Mouse (Mus musculus): Measurements from ENCODE around the gene Cyp2j9.
"Not testable (repeated sequence)": the region's sequence is repeated elsewhere in the genome, so short reads cannot be mapped to it uniquely, and the experiment has no call there.

Gene Cyp2j9

DNA sequence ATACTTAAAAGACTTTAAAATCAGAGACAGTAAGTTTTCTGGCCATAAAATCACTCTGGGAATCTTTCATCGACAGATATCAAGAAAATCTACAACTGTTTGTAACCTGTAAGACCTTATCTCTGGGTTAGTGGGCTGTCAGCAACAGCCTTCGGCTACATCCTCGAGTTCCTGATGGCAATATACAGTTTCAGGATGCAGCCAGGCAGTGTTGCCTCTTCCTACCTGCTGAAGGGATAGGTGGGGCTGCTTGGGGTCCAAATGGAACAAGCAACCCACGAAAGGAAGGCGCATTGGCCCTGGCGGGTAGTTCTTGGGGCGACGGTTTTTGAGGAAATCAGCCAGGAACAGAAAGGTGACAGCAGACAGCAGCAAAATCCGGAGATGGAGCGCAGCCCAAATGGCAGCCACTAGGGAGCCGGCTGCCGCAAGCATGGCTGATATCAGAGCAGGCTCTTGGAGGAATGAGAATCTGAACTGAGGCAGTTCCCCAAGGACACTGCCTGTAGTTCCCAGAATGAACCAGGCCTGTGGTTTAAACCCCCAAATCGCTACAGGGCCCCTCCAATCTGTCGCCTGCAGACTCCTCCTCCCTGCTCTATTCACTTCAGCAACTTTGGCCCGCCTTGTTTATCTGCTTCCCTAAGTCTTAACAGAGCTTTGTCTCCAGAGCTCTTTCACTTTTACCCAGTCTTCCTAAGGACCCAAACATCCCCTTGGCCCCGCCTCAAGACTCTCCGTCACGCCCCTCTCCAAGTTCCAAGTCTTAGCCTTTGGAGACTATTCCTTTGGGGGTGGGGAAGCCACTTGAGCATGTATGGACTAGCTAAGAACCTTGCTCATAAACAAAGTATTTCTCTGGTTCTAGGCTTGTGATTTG, at the start of gene Cyp2j9:
Gene Cyp2j9 (minus strand): TSS at position 668 of the 880 bp plus-strand sequence.
- peak in 1 of 2 experiments; percentile 3 for DNase-seq

DNA sequence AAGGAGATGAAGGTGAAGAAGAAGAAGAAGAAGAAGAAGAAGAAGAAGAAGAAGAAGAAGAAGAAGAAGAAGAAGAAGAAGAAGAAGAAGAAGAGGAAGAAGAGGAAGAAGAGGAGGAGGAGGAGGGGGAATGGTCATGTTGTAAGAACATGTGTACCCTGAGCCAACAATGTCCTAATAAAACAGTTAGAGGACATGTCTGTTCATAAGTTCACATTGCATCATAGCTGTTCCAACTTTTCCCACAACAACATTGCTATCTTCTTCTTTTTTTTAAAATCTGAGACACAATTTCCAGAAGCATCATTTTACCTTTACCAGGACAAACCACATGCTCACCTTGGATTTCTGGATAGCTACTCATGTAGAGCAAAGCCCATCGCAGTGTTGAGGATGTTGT, 44.1 kb upstream of the Cyp2j9 start:
- no peak for DNase-seq

DNA sequence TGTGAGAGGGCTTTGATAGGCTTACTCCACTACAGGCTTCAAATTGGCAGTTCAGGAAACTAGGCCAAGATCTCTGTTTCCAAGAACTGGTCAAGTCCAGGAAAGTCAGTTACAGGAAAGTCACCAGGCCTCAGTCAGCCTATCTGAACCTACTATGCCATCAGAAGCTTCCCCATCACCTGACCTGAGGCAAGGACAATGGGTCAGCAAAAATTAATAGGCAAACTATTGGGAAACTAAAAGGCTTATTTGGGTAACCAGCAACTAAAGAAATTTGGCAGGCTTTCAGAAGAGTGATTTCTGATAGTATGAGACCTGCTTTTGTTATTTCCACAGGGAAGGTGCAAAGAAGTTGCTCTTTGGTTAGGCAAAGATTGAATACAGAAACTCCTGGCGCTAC, 31.1 kb upstream of the Cyp2j9 start:
- no peak for DNase-seq

DNA sequence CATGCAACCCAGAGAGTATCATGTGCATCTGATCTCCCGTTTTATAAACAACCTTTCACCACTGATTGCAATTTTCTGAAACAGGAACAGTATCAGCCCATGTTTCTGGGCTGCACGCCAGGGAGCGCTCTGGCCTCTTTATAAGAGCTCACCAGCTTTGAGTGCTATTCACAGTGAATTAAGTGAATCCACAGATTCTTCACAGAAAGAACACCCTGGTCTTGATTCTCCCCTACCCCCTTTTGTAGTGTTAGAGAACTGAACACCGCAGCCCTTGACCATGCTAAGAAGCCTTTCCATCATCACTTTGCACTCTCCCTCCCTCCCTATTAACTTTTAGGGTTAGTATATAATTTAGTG, 393 bp upstream of the Cyp2j9 start:
- DNase-seq = peak in 1 of 2 experiments; percentile 4

DNA sequence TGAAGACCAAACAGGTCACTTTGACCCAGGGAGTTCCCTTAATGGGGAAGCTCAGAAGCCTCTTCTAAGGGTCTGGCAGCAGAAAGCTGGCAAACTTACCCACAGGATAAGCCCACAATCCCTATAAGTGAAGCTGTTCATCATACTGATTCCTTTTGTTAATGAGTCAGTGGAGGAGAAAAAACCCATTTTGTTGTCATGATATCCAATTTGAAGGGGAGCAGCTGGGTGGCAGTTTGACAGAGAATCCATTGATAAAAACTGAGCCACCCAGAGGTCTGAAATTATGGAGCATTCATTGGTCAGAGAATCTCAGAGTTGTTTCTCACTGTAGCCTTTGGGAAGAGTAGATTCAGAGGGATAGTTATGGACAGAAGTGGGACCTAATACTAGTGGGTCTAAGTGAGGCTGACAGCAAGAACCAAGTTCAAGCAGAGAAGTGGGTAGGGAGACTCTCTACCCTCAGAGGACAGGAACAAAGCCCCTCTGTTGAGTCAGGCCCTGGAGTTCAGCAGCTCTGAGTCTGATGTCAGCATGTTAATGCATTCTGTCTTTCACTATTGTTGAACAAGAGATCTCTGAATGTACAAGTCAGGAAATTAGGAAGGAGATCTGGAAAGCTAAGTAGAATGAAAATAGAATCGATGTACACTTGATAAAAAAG, 9.8 kb downstream of the Cyp2j9 start:
- DNase-seq = no peak

DNA sequence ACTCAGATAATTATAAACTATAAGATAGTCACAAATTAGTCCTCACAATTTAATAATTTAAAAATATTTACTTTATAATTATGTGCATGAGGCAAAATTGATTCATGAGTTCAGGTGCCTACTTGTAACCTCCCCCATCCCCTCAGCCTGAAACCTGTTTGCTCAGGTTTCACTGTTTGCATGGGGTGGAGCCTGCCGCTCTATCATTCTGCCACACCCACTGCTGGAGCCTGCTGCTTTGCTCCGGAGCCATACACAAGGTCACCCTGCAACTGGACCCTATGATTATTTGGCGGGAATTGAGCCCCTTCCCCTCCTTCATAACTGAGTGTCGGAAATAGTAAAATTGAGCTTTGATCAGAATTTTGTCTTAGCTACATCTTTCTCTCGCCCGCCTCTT, 11.0 kb downstream of the Cyp2j9 start:
- DNase-seq = not testable (repeated sequence)

- no peak for DNase-seq
Observed at GRCm38 (mm10) chr4:96569442-96569841, 21.9 kb downstream of the Cyp2j9 start.

DNA sequence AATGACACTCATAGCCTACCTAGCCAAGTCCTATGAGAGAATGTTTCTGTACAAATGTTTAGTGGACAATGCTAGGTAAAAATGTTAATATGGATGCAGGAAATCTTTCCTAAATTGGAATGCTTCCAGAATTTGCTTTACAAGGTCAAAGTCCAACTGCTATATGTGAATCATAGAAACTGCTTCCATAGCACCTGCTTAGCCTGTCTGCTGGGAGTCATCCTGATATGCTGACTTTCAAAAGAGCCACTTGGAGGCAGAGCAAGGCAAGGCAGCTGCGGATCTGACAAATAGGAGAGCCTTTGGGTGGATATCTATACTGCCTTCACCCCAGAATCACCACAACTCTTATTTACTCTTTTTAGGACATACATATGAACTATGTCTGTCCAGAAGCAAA, 23.4 kb downstream of the Cyp2j9 start:
- DNase-seq = no peak

DNA sequence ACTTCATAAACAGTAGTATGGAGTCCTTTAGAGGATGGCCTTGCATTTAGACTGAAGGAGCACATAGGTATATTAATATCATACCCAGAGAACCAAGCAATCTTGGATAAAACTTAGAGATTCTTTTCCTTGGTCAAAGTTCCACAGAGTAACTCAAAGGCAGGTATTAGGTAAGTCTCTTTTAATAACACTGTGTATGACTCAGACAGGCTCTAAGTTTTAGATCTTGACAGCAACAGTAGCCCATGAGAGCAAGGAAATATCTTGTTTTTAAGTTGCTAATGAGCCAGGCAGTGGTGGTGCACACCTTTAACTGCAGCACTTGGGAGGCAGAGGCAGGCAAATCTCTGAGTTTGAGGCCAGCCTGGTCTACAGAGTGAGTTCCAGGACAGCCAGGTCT, 25.6 kb downstream of the Cyp2j9 start:
- no peak for DNase-seq

DNA sequence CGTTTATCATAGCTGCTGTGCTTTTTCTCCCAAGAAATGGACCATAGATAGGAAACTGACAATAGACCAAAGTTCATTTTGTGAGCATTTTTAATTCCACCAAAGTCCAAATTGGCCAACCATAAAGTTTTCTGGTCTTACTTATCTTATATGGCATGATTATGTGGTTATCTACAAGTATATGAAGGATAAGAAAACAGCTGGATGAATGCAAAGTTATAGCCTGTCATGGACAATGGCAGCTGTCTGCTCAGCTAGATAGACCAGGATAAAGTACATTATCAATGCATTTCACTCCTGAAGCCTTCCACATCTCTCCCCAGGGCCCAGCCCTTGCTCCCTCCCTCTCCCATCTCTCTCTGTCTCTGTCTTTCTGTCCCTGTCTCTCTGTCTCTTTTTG, 30.9 kb downstream of the Cyp2j9 start:
- DNase-seq = no peak

GRCm38 (mm10) chr4:96559781-96560180, 31.6 kb downstream of the Cyp2j9 start:
- DNase-seq = no peak

- DNase-seq = no peak
Observed at GRCm38 (mm10) chr4:96553133-96553819, 38.1 kb downstream of the Cyp2j9 start, which contains the start of gene Cyp2j6. Gene Cyp2j6 (minus strand): TSS chr4:96553661.

GRCm38 (mm10) chr4:96551619-96552018, 39.8 kb downstream of the Cyp2j9 start:
- no peak for DNase-seq

GRCm38 (mm10) chr4:96545976-96546375, 45.4 kb downstream of the Cyp2j9 start:
- DNase-seq = no peak

DNA sequence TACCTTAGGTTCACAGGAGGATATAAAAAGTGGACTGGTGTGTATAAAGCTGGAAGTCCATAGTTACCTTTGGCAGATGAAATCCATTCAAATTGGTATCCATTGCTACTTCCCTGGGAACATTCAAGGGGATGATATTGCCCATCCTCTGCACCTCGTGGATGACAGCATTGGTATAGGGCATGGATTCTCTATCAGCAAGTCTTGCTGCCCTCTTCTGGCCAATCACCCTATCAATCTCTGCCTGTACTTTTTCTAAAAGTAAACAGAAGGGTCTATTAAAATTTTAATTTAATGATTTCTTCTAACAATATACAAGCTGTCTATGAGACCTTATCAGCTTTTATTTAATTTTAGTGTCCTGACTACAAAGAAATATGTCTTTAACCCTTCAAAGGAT, 65.6 kb downstream of the Cyp2j9 start:
- DNase-seq = no peak

DNA sequence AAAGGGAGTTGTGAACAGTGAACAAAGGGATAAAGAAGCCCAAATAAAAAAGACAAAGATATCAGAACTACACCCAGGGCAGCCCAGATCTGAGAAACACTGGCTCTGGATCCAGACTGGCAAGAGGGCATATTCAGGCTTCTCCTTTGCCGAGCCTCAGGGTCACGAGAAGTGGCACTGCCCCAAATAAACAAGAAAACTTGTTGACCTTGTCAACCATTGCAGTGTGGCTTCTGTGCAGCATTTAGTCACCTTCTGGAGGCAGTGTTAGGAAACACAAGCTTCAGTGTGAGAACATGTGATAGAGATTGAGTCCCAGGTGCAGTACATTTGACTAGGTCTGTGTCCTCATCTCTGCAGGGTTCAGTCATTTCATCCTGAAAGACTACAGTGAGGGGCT, 69.1 kb downstream of the Cyp2j9 start:
- no peak for DNase-seq

Measured in spleen, adult 18-20 months (tissue).